Mouse (Mus musculus) brain, embryonic 14.5 days (tissue): Measurements from ENCODE around the gene Slc35f3.

ENCODE experiments used
- CTCF ChIP-seq: fragments of 200-500 bp; IDR thresholded peaks from 2 replicates; pipeline ENCODE4 v1.5.1; 2012; ENCODE audit warnings: inconsistent platforms, mild to moderate bottlenecking, moderate library complexity, borderline replicate concordance; ENCODE audit not compliant: insufficient read depth, insufficient read length; ENCODE audit errors: extremely low read depth
- POLR2A ChIP-seq: fragments of 200-500 bp; IDR thresholded peaks from 2 replicates; pipeline ENCODE4 v1.6.1; 2012; ENCODE audit warnings: mild to moderate bottlenecking, inconsistent platforms, borderline replicate concordance; ENCODE audit not compliant: poor library complexity, insufficient read depth, insufficient read length, severe bottlenecking; ENCODE audit errors: extremely low read depth

DNA sequence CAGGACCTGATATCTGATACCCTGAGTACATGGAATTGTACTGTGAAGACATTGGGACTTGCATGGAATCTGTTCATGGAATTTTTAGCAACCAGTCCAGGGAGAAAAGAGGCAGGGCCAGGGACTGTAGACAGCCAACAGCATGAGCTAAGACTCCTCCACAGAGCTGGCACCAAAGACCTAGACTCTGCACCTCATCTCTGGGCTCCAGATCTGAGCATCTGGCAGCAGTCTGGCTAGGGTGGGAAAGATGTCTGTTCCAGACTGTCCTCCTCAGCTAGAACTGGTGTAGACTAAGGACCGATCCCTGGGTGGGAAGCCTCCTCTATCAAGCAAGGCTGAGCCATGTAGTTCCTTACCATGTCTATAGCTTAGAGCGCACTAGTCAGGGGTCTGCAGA lies 25.9 kb upstream of the Slc35f3 start:
- TF ChIP-seq CTCF: no peak
- no peak for TF ChIP-seq POLR2A
